Mouse (Mus musculus) CD4-positive naive resting alpha-beta T cell, adult 57 days (primary cell): Measurements from ENCODE around the gene Tprkb. TPM values are rescaled to one million over a fixed set of nuclear protein-coding genes. Genes with fewer than 3 reads are reported as not detected.

Experiments
- total RNA-seq: library from RNA; stranded (reverse); gene quantifications from one replicate; pipeline ENCODE4 v1.2.4, GENCODE M21; 2023

Tprkb gene
- 24.2 TPM for total RNA-seq

GRCm38 (mm10) chr6:85911587-85911986 is at the start of gene Tprkb:
Gene Tprkb (plus strand): TSS chr6:85911865.

GRCm38 (mm10) chr6:85869006-85869405 is 42.7 kb upstream of the Tprkb start, which contains the start of gene Nat8f2:
Gene Nat8f2 (minus strand): TSS chr6:85869158.

GRCm38 (mm10) chr6:85904642-85905061 is 7.0 kb upstream of the Tprkb start, which contains the start of gene Nat8f4:
Gene Nat8f4 (minus strand): TSS chr6:85904884.

GRCm38 (mm10) chr6:85915539-85916513 is 4.2 kb downstream of the Tprkb start, which contains the start of gene Nat8f1:
Gene Nat8f1 (minus strand): TSS chr6:85915687.

GRCm38 (mm10) chr6:85961101-85962091 is 49.7 kb downstream of the Tprkb start, which contains the start of gene Dusp11:
Gene Dusp11 (minus strand): TSS chr6:85961667.

Other genes starting within 250 kb of the Tprkb start
- not detected for gene Nat8f7, start 198.7 kb upstream of the Tprkb start, total RNA-seq
- gene Nat8f3, start 146.1 kb upstream of the Tprkb start, total RNA-seq, result not detected
- gene Nat8f6, start 90.9 kb upstream of the Tprkb start, total RNA-seq, result not detected
- not detected for gene Nat8f5, start 90.9 kb upstream of the Tprkb start, total RNA-seq
- gene Nat8, start 79.8 kb upstream of the Tprkb start, total RNA-seq, result not detected
- 0.71 TPM for gene Nat8f2, start 42.7 kb upstream of the Tprkb start, total RNA-seq
- 6.1 TPM for gene Nat8f4, start 7.0 kb upstream of the Tprkb start, total RNA-seq
- gene Nat8f1, start 3.8 kb downstream of the Tprkb start, total RNA-seq, result 1.2 TPM
- gene Dusp11, start 49.8 kb downstream of the Tprkb start, total RNA-seq, result 291 TPM
- gene Figla, start 104.3 kb downstream of the Tprkb start, total RNA-seq, result not detected
- gene Add2, start 116.8 kb downstream of the Tprkb start, total RNA-seq, result 0.74 TPM